Mouse (Mus musculus) G1E (cell line): ENCODE data around the gene Src.

ENCODE experiments used
- CTCF ChIP-seq: IDR thresholded peaks from 2 replicates; pipeline ENCODE4 v1.5.1; 2012; ENCODE audit warnings: low read depth, low read length, inconsistent platforms, mixed read lengths
- GATA1 ChIP-seq: IDR thresholded peaks from 2 replicates; pipeline ENCODE4 v1.6.1; 2012; ENCODE audit warnings: borderline replicate concordance, low read length, inconsistent platforms, mixed read lengths

DNA sequence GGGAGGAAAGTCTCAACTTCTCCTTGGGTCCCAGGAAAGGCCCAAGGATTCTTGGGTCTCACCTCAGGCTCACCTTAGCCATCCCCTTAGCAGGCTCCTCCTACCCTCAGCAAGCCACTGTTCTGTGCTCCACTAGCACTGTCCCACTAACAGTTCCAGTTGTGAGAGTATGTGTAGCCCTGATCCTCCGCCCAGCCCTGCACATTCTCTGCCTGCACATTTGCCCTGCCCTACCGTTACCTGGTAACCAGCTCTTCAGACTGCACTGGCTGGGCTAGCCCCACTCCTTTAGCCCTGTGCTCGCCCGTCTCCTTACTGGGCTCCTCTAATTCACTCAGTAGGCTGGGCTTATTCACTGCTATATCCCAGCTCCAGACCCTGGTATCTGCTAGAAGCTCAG lies 2.2 kb downstream of the Src start:
- TF ChIP-seq CTCF = no peak
- no peak for TF ChIP-seq GATA1
